Mouse (Mus musculus) CH12.LX (cell line): ENCODE data around the gene Ano9. TPM values are rescaled to one million over a fixed set of nuclear protein-coding genes. Genes with fewer than 3 reads are reported as not detected.

ENCODE experiments used
- DNase-seq: peaks from one replicate; pipeline ENCODE4 v3.0.0-alpha.2; 2013; ENCODE audit errors: extremely low read depth
- H3K27ac ChIP-seq: 2 replicates; pipeline ENCODE4 v1.5.1; 2012; ENCODE audit warnings: low read depth, mild to moderate bottlenecking, control low read depth, moderate library complexity; ENCODE audit not compliant: insufficient read depth
- H3K27me3 ChIP-seq: replicated peaks from 2 replicates; pipeline ENCODE3; 2012; ENCODE audit warnings: inconsistent platforms
- H3K36me3 ChIP-seq, 2 experiments: replicated peaks in 1 of 2; 2 replicates each; pipeline versions ENCODE3 to v1.6.1; 2012; ENCODE audit warnings: inconsistent platforms in 1 of 2, low read length in 1 of 2, mild to moderate bottlenecking in 1 of 2, mixed read lengths in 1 of 2, moderate library complexity in 1 of 2; ENCODE audit not compliant: control insufficient read depth in 1 of 2, insufficient read depth in 1 of 2
- H3K4me1 ChIP-seq, 2 experiments: 2 replicates each; pipeline ENCODE4 v1.6.1; 2012; ENCODE audit warnings: inconsistent platforms in 1 of 2, moderate library complexity in 1 of 2; ENCODE audit not compliant: insufficient read depth in 2 of 2, control insufficient read depth in 1 of 2
- H3K4me2 ChIP-seq: 2 replicates; pipeline ENCODE4 v1.6.1; 2012; ENCODE audit warnings: low read depth, mild to moderate bottlenecking, control low read depth; ENCODE audit not compliant: poor library complexity, insufficient read depth, severe bottlenecking
- H3K4me3 ChIP-seq, 3 experiments: fragments of 150-350 bp in 1 of 3; sonication (generic) in 1 of 3; replicated peaks in 1 of 3; 2 replicates each; pipeline versions ENCODE3 to v1.5.1; 2011 to 2012; ENCODE audit warnings: low read depth in 2 of 3, low read length in 2 of 3, mild to moderate bottlenecking in 2 of 3, moderate library complexity in 2 of 3, control low read depth in 1 of 3, improper control_type of control experiment in 1 of 3, inconsistent platforms in 1 of 3, mixed read lengths in 1 of 3; ENCODE audit not compliant: poor library complexity in 1 of 3
- H3K79me2 ChIP-seq: replicated peaks from 2 replicates; pipeline ENCODE4 v1.6.1; 2012; ENCODE audit warnings: mild to moderate bottlenecking, moderate library complexity; ENCODE audit not compliant: control insufficient read depth, poor library complexity, insufficient read depth, severe bottlenecking; ENCODE audit errors: extremely low read depth
- H3K9ac ChIP-seq: 2 replicates; pipeline ENCODE4 v1.6.1; 2012; ENCODE audit warnings: low read depth, mild to moderate bottlenecking, control low read depth, moderate library complexity; ENCODE audit not compliant: insufficient read depth
- H3K9me3 ChIP-seq: replicated peaks from 2 replicates; pipeline ENCODE3; 2012; ENCODE audit warnings: low read length, inconsistent platforms, mixed read lengths
- CHD2 ChIP-seq: IDR thresholded peaks from 2 replicates; pipeline ENCODE4 v1.6.1; 2011; ENCODE audit warnings: low read length, improper control_type of control experiment
- CTCF ChIP-seq, 2 experiments: IDR thresholded peaks in 1 of 2; conservative IDR thresholded peaks in 1 of 2; 2 replicates each; pipeline ENCODE4 v1.5.1; 2011 to 2012; ENCODE audit warnings: low read depth in 2 of 2, low read length in 2 of 2, improper control_type of control experiment in 1 of 2, inconsistent platforms in 1 of 2, mild to moderate bottlenecking in 1 of 2, moderate library complexity in 1 of 2
- E2F4 ChIP-seq: IDR thresholded peaks from 2 replicates; pipeline ENCODE4 v1.6.1; 2011; ENCODE audit warnings: low read depth, low read length, improper control_type of control experiment; ENCODE audit not compliant: insufficient replicate concordance
- ELF1 ChIP-seq: IDR thresholded peaks from 2 replicates; pipeline ENCODE4 v1.6.1; 2014; ENCODE audit warnings: low read depth, mild to moderate bottlenecking, inconsistent platforms, low read length, improper control_type of control experiment
- EP300 ChIP-seq: IDR thresholded peaks from 2 replicates; pipeline ENCODE4 v1.6.1; 2011; ENCODE audit warnings: low read length, improper control_type of control experiment
- ETS1 ChIP-seq: conservative IDR thresholded peaks from 2 replicates; pipeline ENCODE4 v1.6.1; 2012; ENCODE audit warnings: low read depth, mild to moderate bottlenecking, inconsistent platforms, low read length, improper control_type of control experiment, moderate library complexity
- GABPA ChIP-seq: IDR thresholded peaks from 2 replicates; pipeline ENCODE4 v1.6.1; 2012; ENCODE audit warnings: low read depth, low read length, improper control_type of control experiment, inconsistent platforms; ENCODE audit not compliant: insufficient replicate concordance
- HCFC1 ChIP-seq: IDR thresholded peaks from 2 replicates; pipeline ENCODE4 v1.6.1; 2012; ENCODE audit warnings: low read depth, mild to moderate bottlenecking, inconsistent platforms, low read length, improper control_type of control experiment
- IRF4 ChIP-seq: IDR thresholded peaks from 2 replicates; pipeline ENCODE4 v1.6.1; 2014; ENCODE audit warnings: low read depth, mild to moderate bottlenecking, inconsistent platforms, low read length, improper control_type of control experiment
- JUN ChIP-seq: IDR thresholded peaks from 2 replicates; pipeline ENCODE4 v1.6.1; 2011; ENCODE audit warnings: low read depth, mild to moderate bottlenecking, low read length, improper control_type of control experiment, moderate library complexity; ENCODE audit not compliant: insufficient read depth
- JUND ChIP-seq: conservative IDR thresholded peaks from 2 replicates; pipeline ENCODE4 v1.6.1; 2011; ENCODE audit warnings: low read depth, low read length, improper control_type of control experiment
- KAT2A ChIP-seq: IDR thresholded peaks from 2 replicates; pipeline ENCODE4 v1.6.1; 2012; ENCODE audit warnings: low read length, improper control_type of control experiment, inconsistent platforms; ENCODE audit not compliant: insufficient replicate concordance
- MAFK ChIP-seq: IDR thresholded peaks from 2 replicates; pipeline ENCODE4 v1.6.1; 2011; ENCODE audit warnings: low read length, improper control_type of control experiment; ENCODE audit not compliant: insufficient replicate concordance
- MAX ChIP-seq: IDR thresholded peaks from 2 replicates; pipeline ENCODE4 v1.6.1; 2011; ENCODE audit warnings: low read length, improper control_type of control experiment
- MAZ ChIP-seq: IDR thresholded peaks from 2 replicates; pipeline ENCODE4 v1.6.1; 2012; ENCODE audit warnings: low read depth, mild to moderate bottlenecking, inconsistent platforms, low read length, improper control_type of control experiment, moderate library complexity
- MEF2A ChIP-seq: IDR thresholded peaks from 2 replicates; pipeline ENCODE4 v1.6.1; 2014; ENCODE audit warnings: low read depth, mild to moderate bottlenecking, inconsistent platforms, low read length, improper control_type of control experiment, borderline replicate concordance
- MXI1 ChIP-seq: IDR thresholded peaks from 2 replicates; pipeline ENCODE4 v1.6.1; 2011; ENCODE audit warnings: mild to moderate bottlenecking, low read depth, low read length, improper control_type of control experiment
- MYC ChIP-seq: IDR thresholded peaks from 2 replicates; pipeline ENCODE4 v1.6.1; 2011; ENCODE audit warnings: low read depth, mild to moderate bottlenecking, improper control_type of control experiment, low read length
- NELFE ChIP-seq: IDR thresholded peaks from 2 replicates; pipeline ENCODE4 v1.6.1; 2011; ENCODE audit warnings: low read depth, low read length, improper control_type of control experiment
- PAX5 ChIP-seq: IDR thresholded peaks from 2 replicates; pipeline ENCODE4 v1.6.1; 2012; ENCODE audit warnings: low read length, inconsistent platforms, mixed read lengths
- POLR2A ChIP-seq: IDR thresholded peaks from 2 replicates; pipeline ENCODE4 v1.6.1; 2011; ENCODE audit warnings: low read depth, mild to moderate bottlenecking, improper control_type of control experiment, low read length
- RAD21 ChIP-seq: IDR thresholded peaks from 2 replicates; pipeline ENCODE4 v1.6.1; 2011; ENCODE audit warnings: low read depth, mild to moderate bottlenecking, low read length, improper control_type of control experiment, moderate library complexity
- RCOR1 ChIP-seq: conservative IDR thresholded peaks from 2 replicates; pipeline ENCODE4 v1.6.1; 2012; ENCODE audit warnings: low read depth, mild to moderate bottlenecking, inconsistent platforms, low read length, improper control_type of control experiment
- SIN3A ChIP-seq: IDR thresholded peaks from 2 replicates; pipeline ENCODE4 v1.6.1; 2012; ENCODE audit warnings: low read length, improper control_type of control experiment, inconsistent platforms
- SMC3 ChIP-seq: IDR thresholded peaks from 2 replicates; pipeline ENCODE4 v1.6.1; 2011; ENCODE audit warnings: low read depth, low read length, improper control_type of control experiment
- TBP ChIP-seq: conservative IDR thresholded peaks from 2 replicates; pipeline ENCODE4 v1.6.1; 2011; ENCODE audit warnings: low read depth, low read length, improper control_type of control experiment
- TCF12 ChIP-seq: IDR thresholded peaks from 2 replicates; pipeline ENCODE4 v1.6.1; 2014; ENCODE audit warnings: low read depth, mild to moderate bottlenecking, inconsistent platforms, low read length, improper control_type of control experiment
- UBTF ChIP-seq: IDR thresholded peaks from 2 replicates; pipeline ENCODE4 v1.6.1; 2012; ENCODE audit warnings: low read depth, mild to moderate bottlenecking, inconsistent platforms, low read length, improper control_type of control experiment, moderate library complexity
- USF1 ChIP-seq: IDR thresholded peaks from 2 replicates; pipeline ENCODE4 v1.6.1; 2014; ENCODE audit warnings: low read depth, mild to moderate bottlenecking, inconsistent platforms, low read length, improper control_type of control experiment
- USF2 ChIP-seq: conservative IDR thresholded peaks from 2 replicates; pipeline ENCODE4 v1.6.1; 2011; ENCODE audit warnings: low read depth, low read length, improper control_type of control experiment
- ZC3H11A ChIP-seq: IDR thresholded peaks from 2 replicates; pipeline ENCODE4 v1.6.1; 2012; ENCODE audit warnings: low read depth, mild to moderate bottlenecking, inconsistent platforms, low read length, improper control_type of control experiment
- ZKSCAN1 ChIP-seq: IDR thresholded peaks from 2 replicates; pipeline ENCODE4 v1.6.1; 2012; ENCODE audit warnings: low read depth, inconsistent platforms, low read length, improper control_type of control experiment, borderline replicate concordance
- ZNF384 ChIP-seq: IDR thresholded peaks from 2 replicates; pipeline ENCODE4 v1.6.1; 2012; ENCODE audit warnings: low read depth, low read length, improper control_type of control experiment, inconsistent platforms
- dilution Hi-C: fragments of 300-500 bp; cut with MboI; formaldehyde crosslinking; loops from 2 replicates; pipeline ENCODE4 v1.14.3; 2020; ENCODE audit warnings: low sequenced_read_pairs; ENCODE audit not compliant: extremely low pct_unique_long_range_greater_than_20kb, extremely low pct_ligation_motif_present
- in situ Hi-C: fragments of 300-500 bp; cut with MboI; formaldehyde crosslinking; loops from 3 replicates; pipeline ENCODE4 v1.14.3; 2019; ENCODE audit warnings: low sequenced_read_pairs, low pct_ligation_motif_present, low pct_unique_long_range_greater_than_20kb, mixed read lengths
- polyA plus RNA-seq: library from polyadenylated mRNA; unstranded; fragments of >175 nt; gene quantifications from 2 replicates; pipeline ENCODE4 v1.2.1, GENCODE M21; 2012; ENCODE audit warnings: low read depth; ENCODE audit not compliant: insufficient read length
- total RNA-seq, 2 experiments: library from RNA; depleted of rRNA; stranded (reverse); fragments of 300-350 nt in 1 of 2; fragments of >200 nt in 1 of 2; gene quantifications; 2 replicates each; pipeline ENCODE4 v1.2.3; 2012 to 2014

Ano9 gene
- total and polyA plus RNA-seq, 3 experiments = 0.04 TPM; not detected in 2

DNA sequence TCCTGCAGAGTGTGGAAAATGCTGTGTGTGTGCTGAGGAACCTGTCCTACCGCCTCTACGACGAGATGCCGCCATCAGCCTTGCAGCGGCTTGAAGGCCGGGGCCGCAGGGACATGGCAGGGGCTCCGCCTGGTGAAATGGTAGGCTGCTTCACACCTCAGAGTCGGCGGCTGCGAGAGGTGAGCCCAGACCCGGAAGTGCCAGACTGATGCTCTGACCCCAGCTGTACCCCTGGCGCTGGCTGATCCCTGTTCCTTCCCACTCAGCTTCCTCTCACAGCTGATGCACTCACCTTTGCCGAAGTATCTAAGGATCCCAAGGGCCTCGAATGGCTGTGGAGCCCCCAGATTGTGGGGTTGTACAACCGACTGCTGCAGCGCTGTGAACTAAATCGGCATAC lies 29.1 kb downstream of the Ano9 start:
- Histone ChIP-seq H3K4me2 (peak overlapping the region; percentile 81), H3K9ac (peak overlapping the region; percentile 81), H3K27ac (peak overlapping the region; percentile 61), H3K27me3 (no peaks in the 10 kb centered on the region), H3K79me2 (peaks cover 6% of the 10 kb centered on the region; the same call in 1 of the 2 replicates), H3K4me3 (peak overlapping the region; percentile 84 to 90 (median 86)), H3K4me1 (peaks cover 24 to 37% of the 10 kb centered on the region in 2 experiments), H3K9me3 (no peaks in the 10 kb centered on the region), H3K36me3 (peaks cover 26 to 43% of the 10 kb centered on the region in 2 experiments)
- dilution Hi-C loops (no loop called here), in situ Hi-C loops (loop anchor here (5.0 kb wide), 1 partner anchor 36 kb away; no protein-coding TSS in a partner anchor)
- peak; percentile 22 for DNase-seq
- TF ChIP-seq POLR2A (no peak), ELF1 (peak; percentile 91)

GRCm38 (mm10) chr7:141087894-141088293 lies 29.7 kb downstream of the Ano9 start:
- in situ Hi-C loops (loop anchor here (5.0 kb wide), 1 partner anchor 36 kb away; no protein-coding TSS in a partner anchor), dilution Hi-C loops (no loop called here)
- no peaks in the 10 kb centered on the region for H3K27me3 ChIP-seq
- H3K36me3 ChIP-seq = peaks cover 24 to 37% of the 10 kb centered on the region in 2 experiments
- DNase-seq = peak; percentile 86
- H3K4me1 ChIP-seq = peaks cover 22 to 34% of the 10 kb centered on the region in 2 experiments
- H3K79me2 ChIP-seq = peaks cover 6% of the 10 kb centered on the region; the same call in 1 of the 2 replicates
- H3K9me3 ChIP-seq = no peaks in the 10 kb centered on the region
- H3K27ac ChIP-seq = peak overlapping the region; percentile 61
- peak overlapping the region; percentile 81 for H3K9ac ChIP-seq
- peak overlapping the region; percentile 84 to 90 (median 86) for H3K4me3 ChIP-seq
- H3K4me2 ChIP-seq = peak overlapping the region; percentile 81
- TF ChIP-seq RAD21 (no peak), NELFE (peak; percentile 44; the same call in 1 of the 2 replicates), CTCF (conservative IDR thresholded peaks at IDR 0.05 in 1 of 2, IDR thresholded peaks at IDR 0.05 in 1 of 2; ENCODE audit: low read depth in 2 of 2, low read length in 2 of 2) (no peak), JUND (0 out of 2 replicates have a peak, but pooled peaks have one; percentile 27), ZC3H11A (no peak), ZNF384 (no peak), IRF4 (peak; percentile 27; the same call in 1 of the 2 replicates), EP300 (no peak), ZKSCAN1 (no peak), TBP (peak; percentile 71; the same call in 1 of the 2 replicates), MAFK (no peak), SMC3 (no peak), PAX5 (no peak), USF1 (no peak), SIN3A (no peak; the same call in none of the 2 replicates), MXI1 (no peak; the same call in 1 of the 2 replicates), MAZ (no peak), RCOR1 (no peak), JUN (no peak), UBTF (no peak), USF2 (no peak), MEF2A (peak; percentile 54; the same call in 1 of the 2 replicates), MAX (no peak; the same call in 1 of the 2 replicates), TCF12 (peak; percentile 81), ETS1 (peak; percentile 61; the same call in 1 of the 2 replicates), KAT2A (0 out of 2 replicates have a peak, but pooled peaks have one; percentile 51), HCFC1 (peak; percentile 78), E2F4 (no peak), GABPA (no peak), CHD2 (peak; percentile 94), MYC (no peak), ELF1 (peak; percentile 86)
